Mouse (Mus musculus) myocyte (in vitro differentiated cells): ENCODE data around the gene Ddc. TPM values are rescaled to one million over a fixed set of nuclear protein-coding genes. Genes with fewer than 3 reads are reported as not detected.

Experiments
- H3K27me3 ChIP-seq: one replicate; pipeline ENCODE4 v1.6.1; 2011; ENCODE audit not compliant: control insufficient read depth, insufficient read depth, insufficient read length
- H3K36me3 ChIP-seq: one replicate; pipeline ENCODE4 v1.6.1; 2011; ENCODE audit not compliant: control insufficient read depth, insufficient read depth
- H3K4me2 ChIP-seq: one replicate; pipeline ENCODE4 v1.6.1; 2011; ENCODE audit warnings: low read depth, control low read depth
- H3K4me3 ChIP-seq: one replicate; pipeline ENCODE4 v1.5.1; 2011; ENCODE audit warnings: mild to moderate bottlenecking, control low read depth, moderate library complexity
- H3K79me2 ChIP-seq: one replicate; pipeline ENCODE4 v1.6.1; 2011; ENCODE audit not compliant: control insufficient read depth, insufficient read depth
- H3ac ChIP-seq: one replicate; pipeline ENCODE4 v1.6.1; 2011; ENCODE audit not compliant: control insufficient read depth, insufficient read length
- CEBPB ChIP-seq: IDR thresholded peaks from 2 replicates; pipeline ENCODE4 v1.6.1; 2011; ENCODE audit warnings: mild to moderate bottlenecking, moderate library complexity; ENCODE audit not compliant: poor library complexity, insufficient read depth, severe bottlenecking
- E2F4 ChIP-seq: IDR thresholded peaks from one replicate; pipeline ENCODE4 v1.6.1; 2011; ENCODE audit warnings: mild to moderate bottlenecking, control low read depth, moderate library complexity; ENCODE audit not compliant: insufficient read depth
- MAX ChIP-seq: IDR thresholded peaks from one replicate; pipeline ENCODE4 v1.6.1; 2011; ENCODE audit warnings: low read depth, mild to moderate bottlenecking, control low read depth
- MYOD1 ChIP-seq, 3 experiments: IDR thresholded peaks; one replicate each; pipeline ENCODE4 v1.6.1; 2011; ENCODE audit warnings: control low read depth in 2 of 3, low read depth in 2 of 3, mild to moderate bottlenecking in 2 of 3, moderate library complexity in 1 of 3; ENCODE audit not compliant: insufficient read length in 2 of 3, control insufficient read depth in 1 of 3
- MYOG ChIP-seq, 3 experiments: IDR thresholded peaks; one replicate each; pipeline ENCODE4 v1.6.1; 2011; ENCODE audit warnings: control low read depth in 2 of 3, low read depth in 2 of 3, mild to moderate bottlenecking in 2 of 3; ENCODE audit not compliant: insufficient read length in 2 of 3, control insufficient read depth in 1 of 3, insufficient read depth in 1 of 3
- POLR2A ChIP-seq: IDR thresholded peaks from one replicate; pipeline ENCODE4 v1.6.1; 2011; ENCODE audit warnings: low read depth, mild to moderate bottlenecking, control low read depth, moderate library complexity; ENCODE audit not compliant: insufficient read length
- POLR2AphosphoS2 ChIP-seq: IDR thresholded peaks from one replicate; pipeline ENCODE4 v1.6.1; 2011; ENCODE audit warnings: low read depth, control low read depth; ENCODE audit not compliant: insufficient read length
- REST ChIP-seq: IDR thresholded peaks from one replicate; pipeline ENCODE4 v1.6.1; 2011; ENCODE audit warnings: mild to moderate bottlenecking, control low read depth, moderate library complexity; ENCODE audit not compliant: insufficient read depth, insufficient read length
- SRF ChIP-seq: IDR thresholded peaks from one replicate; pipeline ENCODE4 v1.6.1; 2011; ENCODE audit warnings: low read depth; ENCODE audit not compliant: control insufficient read depth, insufficient read length
- TCF12 ChIP-seq: IDR thresholded peaks from one replicate; pipeline ENCODE4 v1.6.1; 2011; ENCODE audit warnings: mild to moderate bottlenecking, control low read depth; ENCODE audit not compliant: poor library complexity, insufficient read depth, severe bottlenecking
- TCF3 ChIP-seq: IDR thresholded peaks from one replicate; pipeline ENCODE4 v1.6.1; 2011; ENCODE audit warnings: low read depth, control low read depth; ENCODE audit not compliant: insufficient read length
- USF1 ChIP-seq: IDR thresholded peaks from one replicate; pipeline ENCODE4 v1.6.1; 2011; ENCODE audit warnings: low read depth, mild to moderate bottlenecking, control low read depth, moderate library complexity
- polyA plus RNA-seq: library from polyadenylated mRNA; unstranded; fragments of >200 nt; fragmentation: generic; extraction: Trizol; gene quantifications from one replicate; pipeline ENCODE4 v1.2.1, GENCODE M21; 2012; ENCODE audit warnings: missing spikeins

The Ddc gene
- polyA plus RNA-seq, 1 experiment = 7.5 TPM

- H3K4me3 ChIP-seq = no peak overlapping the region
- no peak overlapping the region for H3K4me2 ChIP-seq
- H3ac ChIP-seq = no peak overlapping the region
- peaks cover 37% of the 10 kb centered on the region for H3K79me2 ChIP-seq
- H3K27me3 ChIP-seq = no peaks in the 10 kb centered on the region
- TF ChIP-seq CEBPB = no peak
- no peak for TF ChIP-seq TCF12
- no peak for TF ChIP-seq MYOG (IDR thresholded peaks at IDR 0.05; ENCODE audit: control insufficient read depth in 1 of 3, insufficient read depth in 1 of 3, insufficient read length in 2 of 3, low read depth in 2 of 3)
- H3K36me3 ChIP-seq = peaks cover 34% of the 10 kb centered on the region
These were observed 93.5 kb downstream of the Ddc start for GRCm38 (mm10) chr11:11804421-11804820.

- H3ac ChIP-seq = no peak overlapping the region
- no peak overlapping the region for H3K4me3 ChIP-seq
- no peaks in the 10 kb centered on the region for H3K27me3 ChIP-seq
- peaks cover 12% of the 10 kb centered on the region for H3K79me2 ChIP-seq
- no peak overlapping the region for H3K4me2 ChIP-seq
- TF ChIP-seq MYOG (IDR thresholded peaks at IDR 0.05; ENCODE audit: control insufficient read depth in 1 of 3, insufficient read depth in 1 of 3, insufficient read length in 2 of 3, low read depth in 2 of 3) (no peak), MYOD1 (IDR thresholded peaks at IDR 0.05; ENCODE audit: control insufficient read depth in 1 of 3, insufficient read length in 2 of 3, low read depth in 2 of 3) (no peak), CEBPB (no peak), TCF3 (no peak), POLR2AphosphoS2 (no peak), USF1 (no peak), SRF (no peak), E2F4 (no peak)
- H3K36me3 ChIP-seq = peaks cover 50% of the 10 kb centered on the region
These were observed 96.9 kb downstream of the Ddc start for GRCm38 (mm10) chr11:11801067-11801466.

DNA sequence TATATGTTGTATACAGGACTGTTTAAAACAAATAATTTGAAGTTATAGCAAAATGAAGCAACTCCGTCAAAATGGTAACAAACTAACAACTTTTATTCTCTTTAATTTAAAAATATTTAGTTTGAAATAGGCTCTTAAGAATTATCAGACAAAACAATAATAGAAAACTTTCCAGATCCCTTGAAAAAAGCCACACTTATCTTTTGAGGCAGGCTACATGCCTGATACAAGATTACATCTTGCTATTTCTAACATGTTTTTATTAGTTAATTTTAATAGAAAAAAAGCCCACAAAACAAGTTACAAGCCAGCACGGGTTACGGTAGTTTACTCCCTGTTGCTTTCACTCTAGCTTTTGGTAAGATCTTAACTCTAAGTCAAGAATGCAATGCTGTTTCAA is 97.6 kb downstream of the Ddc start:
- Histone ChIP-seq H3K79me2 (peaks cover 10% of the 10 kb centered on the region), H3K4me2 (no peak overlapping the region), H3ac (no peak overlapping the region), H3K36me3 (peaks cover 51% of the 10 kb centered on the region), H3K27me3 (no peaks in the 10 kb centered on the region), H3K4me3 (no peak overlapping the region)
- no peak for TF ChIP-seq SRF
- no peak for TF ChIP-seq CEBPB
- TF ChIP-seq USF1 = no peak
- no peak for TF ChIP-seq POLR2A
- TF ChIP-seq MYOD1 (IDR thresholded peaks at IDR 0.05; ENCODE audit: control insufficient read depth in 1 of 3, insufficient read length in 2 of 3, low read depth in 2 of 3) = no peak
- TF ChIP-seq MYOG (IDR thresholded peaks at IDR 0.05; ENCODE audit: control insufficient read depth in 1 of 3, insufficient read depth in 1 of 3, insufficient read length in 2 of 3, low read depth in 2 of 3) = no peak
- TF ChIP-seq E2F4 = no peak
- TF ChIP-seq REST = no peak
- no peak for TF ChIP-seq MAX
- no peak for TF ChIP-seq TCF12
- TF ChIP-seq POLR2AphosphoS2 = no peak
- no peak for TF ChIP-seq TCF3

DNA sequence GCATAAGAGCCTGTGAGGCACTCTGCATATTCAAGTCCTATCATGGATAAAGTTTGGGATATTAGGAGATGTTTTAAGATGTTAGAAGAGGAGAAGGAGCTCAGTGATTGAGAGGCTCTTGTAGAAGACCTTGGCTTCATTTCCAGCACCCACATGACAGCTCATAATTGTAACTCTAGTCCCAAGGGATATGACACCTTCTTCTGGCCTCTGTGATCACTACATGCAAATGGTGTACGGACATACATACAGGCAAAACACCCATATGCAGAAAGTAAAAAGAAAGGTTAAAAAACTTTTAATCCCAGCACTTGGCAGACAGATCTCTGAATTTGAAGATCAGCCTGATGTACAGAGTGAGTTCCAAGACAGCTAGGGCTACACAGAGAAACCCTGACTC is 99.3 kb downstream of the Ddc start:
- H3K27me3 ChIP-seq = no peaks in the 10 kb centered on the region
- no peak for TF ChIP-seq USF1
- no peak for TF ChIP-seq MYOD1 (IDR thresholded peaks at IDR 0.05; ENCODE audit: control insufficient read depth in 1 of 3, insufficient read length in 2 of 3, low read depth in 2 of 3)
- no peak for TF ChIP-seq MYOG (IDR thresholded peaks at IDR 0.05; ENCODE audit: control insufficient read depth in 1 of 3, insufficient read depth in 1 of 3, insufficient read length in 2 of 3, low read depth in 2 of 3)
- TF ChIP-seq REST = no peak
- no peak for TF ChIP-seq TCF12
- TF ChIP-seq SRF = no peak
- TF ChIP-seq POLR2AphosphoS2 = no peak
- no peak for TF ChIP-seq CEBPB
- TF ChIP-seq MAX = no peak
- TF ChIP-seq E2F4 = no peak
- no peak for TF ChIP-seq TCF3
- no peak for TF ChIP-seq POLR2A
- no peak overlapping the region for H3K4me3 ChIP-seq
- H3ac ChIP-seq = no peak overlapping the region
- peaks cover 5% of the 10 kb centered on the region for H3K79me2 ChIP-seq
- peaks cover 40% of the 10 kb centered on the region for H3K36me3 ChIP-seq
- H3K4me2 ChIP-seq = no peak overlapping the region

DNA sequence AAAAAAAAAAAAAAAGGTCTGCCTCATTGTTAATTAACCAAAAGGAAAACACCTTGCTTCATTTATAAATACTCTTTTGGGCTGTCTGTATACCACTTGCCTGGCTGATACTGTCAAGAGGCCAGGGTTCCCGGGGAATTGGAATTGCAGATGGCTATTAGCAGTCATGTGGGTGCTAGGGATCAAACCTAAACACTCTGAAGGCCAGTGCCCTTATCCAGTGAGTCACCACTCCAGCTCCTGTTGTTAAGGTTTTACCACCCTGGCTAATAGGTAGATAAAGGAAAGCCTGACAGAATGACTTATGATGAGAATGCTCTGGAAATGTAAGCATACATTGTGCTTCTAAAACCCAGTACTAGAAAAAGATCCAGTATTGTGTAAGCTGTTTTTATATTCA is 103.3 kb downstream of the Ddc start:
- Histone ChIP-seq H3K36me3 (peaks cover 17% of the 10 kb centered on the region), H3ac (no peak overlapping the region), H3K4me2 (no peak overlapping the region), H3K79me2 (no peaks in the 10 kb centered on the region), H3K27me3 (no peaks in the 10 kb centered on the region), H3K4me3 (no peak overlapping the region)
- TF ChIP-seq REST (no peak), TCF12 (no peak), CEBPB (no peak), SRF (no peak), TCF3 (no peak), E2F4 (no peak), POLR2A (no peak), MYOD1 (IDR thresholded peaks at IDR 0.05; ENCODE audit: control insufficient read depth in 1 of 3, insufficient read length in 2 of 3, low read depth in 2 of 3) (no peak), POLR2AphosphoS2 (no peak), MYOG (IDR thresholded peaks at IDR 0.05; ENCODE audit: control insufficient read depth in 1 of 3, insufficient read depth in 1 of 3, insufficient read length in 2 of 3, low read depth in 2 of 3) (no peak)
